Mouse (Mus musculus) gastrocnemius, postnatal 25 days (tissue): ENCODE results near the gene Cacna2d4. TPM values are rescaled to one million over a fixed set of nuclear protein-coding genes. Genes with fewer than 3 reads are reported as not detected.

Source experiments
- DNase-seq: peaks from one replicate; pipeline ENCODE4 v3.0.0; 2022
- total RNA-seq, 2 experiments: library from RNA; stranded (reverse); gene quantifications; 1 replicate in 1 of 2; 2 replicates in 1 of 2; pipeline ENCODE4 v1.2.3; 2021

Gene Cacna2d4
- total RNA-seq, 2 experiments from 2014 or later, result 1.5 to 2.3 TPM

DNA sequence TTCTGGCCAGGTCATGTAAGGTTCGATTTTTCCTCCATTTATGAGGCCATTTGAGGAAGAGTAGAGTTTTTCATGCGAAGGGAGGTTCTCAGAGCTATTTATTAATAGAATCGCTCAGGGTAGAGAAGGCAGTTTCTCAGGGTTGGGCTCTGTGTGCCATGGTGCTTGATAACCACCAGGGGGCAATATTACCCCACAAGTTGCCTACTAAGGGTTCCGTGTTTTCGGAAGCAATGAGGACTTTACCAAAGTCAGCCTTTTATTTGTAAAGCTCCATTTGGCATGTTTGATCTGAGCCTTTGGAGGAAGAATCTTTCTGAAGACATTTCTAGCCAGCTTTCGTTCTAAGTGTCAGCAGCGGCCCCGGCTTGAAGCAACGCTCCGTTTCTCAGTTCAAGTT lies 16.0 kb upstream of the Cacna2d4 start:
- no peak for DNase-seq

DNA sequence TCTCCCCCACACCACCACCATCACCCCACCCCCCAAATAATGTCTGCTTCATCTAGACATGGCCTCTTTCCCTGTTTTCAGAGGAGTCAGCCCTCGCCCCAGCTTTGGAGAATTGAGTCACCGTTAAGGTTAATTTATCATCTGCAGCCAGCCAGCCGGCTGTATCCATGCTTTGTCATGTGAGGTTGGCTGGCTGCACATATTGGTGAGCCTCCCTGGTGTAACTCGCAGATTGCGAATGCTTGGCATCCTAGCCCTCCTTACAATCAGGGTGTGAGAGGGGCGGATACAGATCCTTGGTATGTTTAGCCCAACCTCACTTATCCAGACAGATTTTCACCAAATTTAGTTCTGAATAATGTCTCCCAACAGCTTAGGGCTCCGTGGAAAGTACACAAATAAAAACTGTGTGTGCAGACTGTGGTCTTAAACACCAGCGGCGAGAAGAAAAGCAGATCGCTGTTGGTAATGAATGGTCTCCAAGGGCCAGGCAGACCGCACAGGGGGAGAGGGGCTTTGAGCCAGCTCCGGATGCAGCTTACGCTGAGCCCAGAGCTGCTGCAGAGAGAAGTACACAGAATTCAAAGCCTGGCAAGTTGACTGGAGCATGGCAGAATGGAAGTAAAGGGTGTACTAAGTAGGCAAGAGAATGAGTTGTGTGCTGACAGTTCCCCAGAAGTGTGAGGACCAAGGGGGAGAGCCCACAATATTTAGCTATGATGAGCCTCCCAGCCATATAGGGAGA lies 11.7 kb upstream of the Cacna2d4 start:
- peak; percentile 2 for DNase-seq

DNA sequence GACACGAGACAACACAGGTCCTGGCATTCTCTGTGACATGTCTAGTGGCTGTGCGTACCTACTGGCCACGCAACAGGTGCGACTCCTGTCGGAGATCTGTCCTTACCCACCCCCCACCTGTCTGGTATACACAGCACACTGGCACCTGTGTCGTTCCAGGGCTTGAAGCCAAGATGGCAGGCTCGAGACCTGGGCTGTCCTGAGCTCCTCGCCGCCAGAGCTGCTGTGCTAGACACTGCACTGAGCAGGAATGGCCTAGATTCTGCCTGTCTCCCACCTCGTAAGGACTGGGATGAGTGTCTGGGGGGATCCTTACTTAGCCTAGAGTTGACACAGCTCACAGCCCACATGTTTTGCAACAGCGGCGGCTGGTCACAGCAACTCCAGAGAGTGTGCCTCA lies 11.1 kb upstream of the Cacna2d4 start:
- peak; percentile 8 for DNase-seq

DNA sequence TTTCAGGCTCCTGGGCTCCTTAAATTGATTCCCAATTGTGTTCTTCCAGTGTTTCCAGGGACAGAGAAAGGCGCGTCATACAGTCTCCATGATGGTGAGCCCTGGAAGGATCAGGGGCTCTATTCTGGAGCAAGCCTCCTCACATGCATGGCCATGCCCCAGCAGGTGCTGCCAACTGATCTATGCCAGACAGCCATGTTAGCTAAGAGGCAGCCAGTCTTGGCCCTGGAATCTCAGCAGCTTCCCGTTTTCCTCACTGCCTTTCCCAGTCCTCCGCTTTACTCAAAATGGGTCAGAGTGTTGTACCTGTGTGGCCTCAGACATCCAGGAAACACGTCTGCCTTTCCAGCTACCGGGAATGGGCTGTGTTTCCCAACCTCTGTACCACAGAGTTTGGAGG lies 10.6 kb upstream of the Cacna2d4 start:
- peak; percentile 5 for DNase-seq

DNA sequence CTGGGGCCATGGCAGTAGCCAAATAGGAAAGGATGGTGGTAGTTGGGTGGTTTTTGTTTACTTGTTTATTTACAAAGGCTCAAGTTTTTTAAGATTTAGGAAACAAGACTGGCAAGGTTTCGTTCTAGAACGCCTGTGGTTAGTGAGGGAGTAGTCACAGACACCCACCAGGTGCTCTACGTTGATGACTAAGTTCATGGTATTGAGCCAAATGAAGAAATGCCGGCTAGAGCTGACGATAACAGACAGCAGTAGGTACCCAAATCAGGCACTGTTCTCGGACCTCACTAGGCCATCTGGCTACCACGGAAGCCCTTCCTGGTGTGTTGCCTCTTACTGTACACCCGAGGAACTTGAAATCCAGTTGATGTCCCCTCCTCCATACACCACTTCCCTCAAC lies 9.3 kb upstream of the Cacna2d4 start:
- DNase-seq, result no peak

DNA sequence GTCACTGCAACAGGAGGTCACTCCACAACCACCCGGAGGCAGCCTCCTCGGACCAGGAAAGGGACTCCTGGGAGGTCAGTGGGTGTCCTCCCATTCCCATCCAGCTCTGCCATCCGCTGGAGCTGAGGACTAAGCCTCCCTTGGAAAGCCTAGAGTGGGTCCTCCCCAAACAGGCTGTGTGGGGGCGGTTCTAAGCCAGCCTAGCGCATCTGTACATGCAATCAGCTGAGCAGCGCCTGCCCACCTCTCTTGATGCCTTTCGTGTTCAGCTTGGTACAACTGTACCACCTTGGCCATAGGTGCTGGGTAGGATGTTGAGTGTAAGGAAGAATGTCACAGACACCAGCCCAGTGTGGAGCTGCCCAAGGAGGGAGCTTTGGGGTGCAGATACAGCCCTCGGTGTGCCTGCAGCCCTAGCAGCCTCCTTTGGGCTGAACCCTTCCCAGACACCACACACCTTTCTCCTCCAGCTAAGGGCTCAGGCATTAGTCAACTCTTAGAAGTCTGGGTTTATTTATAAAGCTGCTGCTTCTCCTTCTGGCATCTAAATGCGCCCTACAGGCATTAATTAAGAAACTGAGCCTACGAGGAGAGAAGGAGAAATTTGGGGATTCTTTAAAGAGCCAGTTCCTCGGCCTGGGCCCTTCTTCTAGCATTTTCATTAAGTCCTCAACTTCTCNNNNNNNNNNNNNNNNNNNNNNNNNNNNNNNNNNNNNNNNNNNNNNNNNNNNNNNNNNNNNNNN lies 7.3 kb upstream of the Cacna2d4 start:
- no peak for DNase-seq

DNA sequence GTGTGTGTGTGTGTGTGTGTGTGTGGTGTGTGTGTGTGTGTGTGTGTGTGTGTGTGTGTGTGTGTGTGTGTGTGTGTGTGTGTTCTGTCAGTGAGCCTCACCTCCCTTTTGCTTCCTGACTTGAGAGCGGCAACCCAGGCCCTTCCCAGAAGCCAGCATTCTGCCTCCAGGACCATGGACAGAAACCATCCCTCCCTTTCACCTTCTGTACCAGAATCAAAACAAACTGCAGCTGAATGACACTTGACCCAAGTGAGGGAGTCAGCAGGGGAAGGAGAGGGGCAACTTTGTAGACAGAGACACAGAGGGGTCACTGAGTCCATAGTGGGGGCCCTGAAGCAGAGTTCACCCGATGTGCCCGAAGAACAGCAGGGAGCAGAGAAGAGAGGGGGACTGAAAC lies 3.3 kb upstream of the Cacna2d4 start:
- DNase-seq, result no peak

DNA sequence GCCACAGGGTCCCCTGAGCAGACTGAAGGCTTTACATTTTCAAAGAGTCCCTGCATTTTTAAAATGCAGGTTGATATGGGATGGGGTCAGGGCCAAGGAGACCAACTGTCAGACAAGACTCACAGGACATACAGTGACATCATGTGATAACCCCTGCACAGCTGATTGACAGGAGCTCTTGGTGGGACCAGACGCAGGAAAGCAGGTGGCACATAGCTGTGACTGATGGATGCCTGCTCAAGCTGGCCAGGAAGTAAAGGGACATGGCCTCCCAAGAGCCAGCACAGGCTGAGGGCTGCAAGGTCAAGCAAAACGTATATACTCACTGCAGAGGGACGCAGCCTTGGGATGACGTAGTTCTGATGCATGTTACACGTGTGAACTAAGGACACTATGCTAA lies 885 bp upstream of the Cacna2d4 start:
- no peak for DNase-seq

DNA sequence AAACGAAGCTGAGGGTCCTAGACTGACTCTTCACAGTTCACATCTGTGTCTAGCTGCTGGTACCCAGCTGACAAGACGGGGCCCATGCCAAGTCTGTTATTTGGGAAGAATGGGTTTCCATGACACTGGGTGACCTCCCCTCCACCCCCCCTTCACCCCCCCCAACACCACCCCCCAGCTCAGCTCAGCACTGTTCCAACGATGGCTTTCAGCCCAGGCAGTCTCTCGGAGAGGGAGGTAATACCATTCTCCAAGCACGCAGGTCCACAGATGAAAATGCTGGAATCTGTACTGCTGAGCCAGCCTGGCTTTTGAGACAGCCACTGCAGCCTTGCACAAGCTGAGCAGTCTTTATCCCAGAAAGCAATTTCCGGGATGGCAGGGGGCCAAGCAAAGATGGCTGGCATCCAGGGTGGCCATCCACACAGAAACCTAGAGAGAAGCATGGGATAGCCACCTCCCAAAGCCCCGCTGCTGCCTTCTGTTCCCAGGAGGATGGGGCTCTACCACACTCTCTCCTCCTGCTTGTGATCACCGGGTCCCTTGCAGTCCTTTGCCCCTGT lies 1.2 kb downstream of the Cacna2d4 start:
- no peak for DNase-seq

DNA sequence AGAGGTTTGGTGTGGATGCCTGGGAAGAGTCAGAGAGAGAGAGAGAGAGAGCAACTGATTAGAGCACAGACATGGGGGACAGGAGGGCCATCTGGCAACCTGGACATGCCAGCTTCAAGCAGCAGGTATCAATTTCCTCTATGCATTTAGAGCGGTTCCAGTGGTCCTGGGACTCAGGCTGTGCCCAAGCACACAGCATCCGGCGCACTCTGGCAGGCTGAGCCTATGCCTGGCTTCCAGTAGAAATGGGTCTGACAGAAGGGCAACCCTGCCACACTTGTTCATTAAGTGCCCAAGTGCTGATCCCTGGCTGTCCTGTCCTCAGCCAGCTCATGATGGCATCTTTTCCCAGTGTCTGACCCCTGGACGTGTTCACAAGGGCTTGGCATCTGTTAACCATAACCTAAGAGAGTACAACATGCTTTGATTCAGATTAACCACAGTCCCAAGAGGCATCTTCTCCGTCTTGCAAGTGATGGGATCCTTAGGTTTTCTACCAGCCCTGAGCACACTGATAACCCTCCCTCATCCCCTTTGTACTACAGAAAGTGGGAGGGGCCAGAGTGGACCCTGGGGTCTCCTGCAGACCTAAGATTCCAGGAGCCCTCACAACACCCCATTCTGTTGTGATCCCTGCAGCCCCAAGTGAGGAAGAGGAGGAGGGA lies 3.1 kb downstream of the Cacna2d4 start:
- DNase-seq, result no peak

DNA sequence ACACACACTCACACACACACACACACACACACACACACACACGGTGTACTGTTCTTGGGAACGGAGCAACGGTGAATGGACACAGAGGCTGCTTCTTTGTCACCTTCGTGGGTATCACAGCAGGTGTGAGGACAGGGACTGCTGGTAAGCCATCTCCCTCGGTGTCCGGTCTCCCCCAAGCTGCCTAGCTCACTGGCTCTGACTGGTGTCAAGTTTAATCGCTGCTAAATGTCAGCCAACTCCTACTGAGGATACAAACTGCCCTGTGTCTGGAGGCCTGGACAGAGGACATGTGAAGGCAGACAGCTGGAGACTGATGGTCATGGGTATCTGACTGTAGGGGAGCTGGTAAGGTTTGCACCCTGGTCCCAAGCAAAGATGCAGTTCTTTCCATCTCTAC lies 3.9 kb downstream of the Cacna2d4 start:
- peak; percentile 53 for DNase-seq

DNA sequence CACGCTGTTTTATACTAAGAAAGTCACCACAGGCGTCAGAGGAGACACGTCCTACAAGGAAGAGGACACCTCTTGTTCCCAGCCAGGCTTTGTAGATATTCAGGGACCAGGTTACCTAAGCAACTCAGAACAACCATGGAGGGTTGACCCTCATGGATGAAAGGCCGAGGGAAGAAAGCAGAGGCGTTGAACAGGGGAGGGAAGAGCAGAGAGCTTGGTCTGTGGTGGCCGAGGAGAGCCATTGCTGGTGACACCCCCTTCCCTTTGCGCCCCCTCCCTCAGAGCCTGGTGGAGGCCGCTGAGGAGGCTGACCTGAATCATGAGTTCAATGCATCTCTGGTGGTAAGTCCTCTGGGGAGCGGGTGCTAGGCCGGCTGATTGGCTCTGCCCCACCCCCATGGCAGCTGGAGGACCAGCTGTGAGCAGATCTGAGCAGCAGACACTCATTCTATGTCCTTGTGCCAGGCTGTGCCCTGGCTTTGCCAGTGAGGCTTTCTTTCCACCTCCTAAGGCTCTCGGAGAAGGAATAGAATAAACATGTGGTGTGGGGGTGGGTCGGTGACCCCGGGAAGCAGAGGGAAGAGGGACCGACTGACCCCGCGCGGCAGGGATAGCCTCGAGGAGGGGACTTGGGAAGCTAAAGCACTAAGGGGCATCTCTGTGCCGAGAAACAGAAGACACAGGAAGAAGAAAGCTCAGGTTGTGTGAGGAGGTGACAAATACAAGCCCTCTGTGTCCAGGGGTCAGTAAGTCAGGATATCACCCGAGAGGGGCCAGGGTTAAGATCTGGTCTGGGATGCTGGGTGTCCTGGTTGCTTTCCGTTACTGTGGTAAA lies 4.8 kb downstream of the Cacna2d4 start:
- DNase-seq, result no peak

DNA sequence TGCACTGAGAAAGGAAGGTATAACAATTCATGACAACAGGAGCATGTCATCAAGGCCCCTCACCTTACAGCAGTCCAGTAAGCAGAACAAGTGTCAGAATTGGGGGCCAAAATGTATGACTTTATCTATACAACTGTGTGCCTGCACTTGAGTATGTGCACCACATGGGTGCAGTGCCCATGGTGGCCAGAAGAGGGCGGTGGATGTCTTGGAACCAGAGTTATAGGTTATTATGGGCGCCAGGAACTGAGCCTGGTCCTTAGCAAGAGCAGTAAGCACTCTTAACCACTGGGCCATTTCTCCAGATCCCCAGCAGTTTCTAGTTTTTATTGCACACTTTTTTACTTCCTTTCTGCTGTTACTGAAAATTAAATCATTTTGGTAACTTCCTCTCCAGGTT lies 9.8 kb downstream of the Cacna2d4 start:
- no peak for DNase-seq

DNA sequence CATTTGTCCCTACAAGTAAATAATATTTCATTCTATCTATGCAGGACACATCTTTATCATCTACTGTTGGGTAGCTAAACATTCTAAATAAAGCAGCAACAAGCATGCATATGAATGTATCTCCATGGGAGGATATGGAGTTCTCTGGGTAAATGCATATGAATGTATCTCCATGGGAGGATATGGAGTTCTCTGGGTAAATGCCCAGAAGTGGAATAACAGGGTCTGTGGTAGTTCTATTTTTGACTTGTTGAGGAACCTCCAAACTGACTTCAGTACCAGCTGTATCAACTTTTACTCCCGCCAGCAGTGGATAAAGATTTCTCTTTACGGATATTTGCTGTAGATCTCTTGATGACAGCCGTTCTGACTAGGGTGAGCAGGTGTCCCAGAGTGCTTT lies 12.3 kb downstream of the Cacna2d4 start:
- no peak for DNase-seq

DNA sequence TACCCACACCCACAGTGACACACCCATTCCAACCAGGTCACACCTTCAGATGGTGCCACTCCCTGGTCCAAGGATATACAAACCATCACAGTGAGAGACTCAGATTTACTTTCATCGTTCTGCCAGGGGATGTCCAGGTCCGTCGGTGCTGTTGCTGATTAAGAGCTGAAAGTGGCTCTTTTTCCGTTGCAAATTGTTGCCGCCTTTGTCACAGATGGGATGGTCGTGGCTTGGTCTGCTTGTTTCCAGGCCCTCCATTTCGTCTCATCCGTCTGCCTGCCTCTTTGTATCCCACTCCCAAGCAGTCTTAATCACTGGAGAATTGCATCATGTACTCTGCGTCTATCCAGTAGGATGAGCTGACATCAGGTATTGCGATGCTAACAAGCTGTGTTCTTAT lies 13.4 kb downstream of the Cacna2d4 start:
- DNase-seq, result no peak

DNA sequence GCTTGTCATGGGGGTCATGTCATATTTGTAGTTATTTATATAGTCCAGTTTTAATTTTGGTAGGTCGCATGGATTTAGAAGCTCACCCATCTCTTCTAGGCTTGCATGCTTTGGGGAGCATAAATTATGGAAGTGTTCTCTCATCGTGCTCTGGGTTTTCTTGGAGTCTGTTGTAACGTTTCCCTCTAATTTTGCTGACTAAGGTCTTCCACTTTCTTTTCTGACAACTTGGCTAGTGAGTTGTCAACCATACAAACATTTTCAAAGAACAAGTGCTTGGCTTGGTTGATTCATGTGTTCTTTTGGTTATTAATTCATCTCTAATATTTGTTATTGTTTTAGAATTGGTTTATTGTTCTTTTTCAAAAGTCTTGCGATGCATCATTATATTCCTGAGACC lies 15.4 kb downstream of the Cacna2d4 start:
- no peak for DNase-seq

DNA sequence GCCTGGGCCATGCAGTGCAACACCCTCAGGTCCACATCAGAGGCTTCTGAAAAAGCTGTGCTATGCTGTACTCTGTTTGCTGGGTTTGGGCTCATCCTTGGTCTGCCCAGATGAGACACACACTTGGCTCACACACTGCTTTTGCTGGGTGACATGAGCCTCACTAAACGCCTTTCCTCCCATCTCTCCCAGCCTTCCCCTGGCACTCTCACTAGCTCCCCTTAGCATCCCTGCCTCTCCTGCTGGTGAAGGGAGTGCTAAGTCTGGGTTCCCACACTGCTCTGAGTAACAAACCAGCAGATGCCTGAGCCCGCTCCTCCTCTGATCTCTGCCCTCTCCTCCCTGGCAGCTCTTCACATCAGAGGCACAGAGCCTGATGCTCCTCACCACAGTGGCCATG lies 40.4 kb downstream of the Cacna2d4 start:
- no peak for DNase-seq

DNA sequence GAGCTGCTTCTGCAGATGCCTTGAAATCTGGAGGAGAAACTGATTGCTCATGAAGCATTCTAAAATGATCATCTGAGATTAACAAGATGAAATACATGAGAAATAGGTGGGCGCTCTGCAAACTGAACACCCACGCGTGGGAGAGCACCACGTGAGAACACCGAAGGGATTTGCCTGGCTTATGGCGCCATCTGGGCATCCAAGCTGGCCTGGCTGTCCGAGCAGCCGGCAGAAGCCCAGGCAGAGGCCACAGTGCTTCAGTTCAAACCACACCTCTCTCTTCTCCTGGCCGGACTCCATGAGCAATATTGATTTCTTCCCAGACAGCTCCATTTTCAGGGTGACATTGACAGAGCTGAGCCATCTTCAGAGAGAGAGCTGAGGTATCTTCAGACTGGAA lies 44.4 kb downstream of the Cacna2d4 start:
- DNase-seq, result no peak

DNA sequence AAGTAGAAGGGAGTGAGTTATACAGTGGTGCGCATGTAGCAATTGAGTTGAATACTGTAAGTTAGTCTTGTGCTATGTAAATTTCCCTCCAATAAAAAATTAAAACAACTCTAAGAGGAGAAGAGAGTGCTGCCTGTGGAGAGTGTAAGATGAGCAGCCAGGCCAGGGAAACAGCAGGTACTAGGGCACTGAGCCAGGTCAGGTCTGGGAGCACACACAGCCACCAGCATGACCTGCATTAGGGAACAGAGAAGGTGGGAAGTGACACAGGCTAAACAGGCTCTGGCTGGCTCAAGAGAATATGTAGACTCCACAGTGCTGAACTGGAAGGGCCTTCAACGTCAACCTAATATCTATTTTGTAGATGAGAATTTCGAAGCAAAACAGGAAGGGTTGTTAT lies 65.0 kb downstream of the Cacna2d4 start:
- DNase-seq, result no peak

DNA sequence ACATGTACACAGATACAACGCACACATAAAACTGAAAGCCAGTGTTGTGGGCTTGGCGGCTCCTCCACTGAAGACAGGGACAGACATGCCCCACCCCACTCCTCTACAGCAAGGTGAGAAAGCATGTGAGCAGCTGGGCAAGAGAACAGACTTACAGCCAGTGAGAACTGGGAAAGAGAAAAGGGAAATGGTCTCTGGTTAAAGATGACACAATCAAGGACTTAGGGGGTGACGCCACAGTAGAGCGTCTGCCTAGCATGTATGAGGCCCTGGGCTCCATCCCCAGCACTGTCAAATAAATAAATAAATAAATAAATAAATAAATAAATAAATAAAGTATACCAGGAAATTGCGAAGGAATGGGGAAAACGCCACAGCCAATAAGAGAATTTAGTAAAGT lies 67.0 kb downstream of the Cacna2d4 start:
- DNase-seq, result no peak

DNA sequence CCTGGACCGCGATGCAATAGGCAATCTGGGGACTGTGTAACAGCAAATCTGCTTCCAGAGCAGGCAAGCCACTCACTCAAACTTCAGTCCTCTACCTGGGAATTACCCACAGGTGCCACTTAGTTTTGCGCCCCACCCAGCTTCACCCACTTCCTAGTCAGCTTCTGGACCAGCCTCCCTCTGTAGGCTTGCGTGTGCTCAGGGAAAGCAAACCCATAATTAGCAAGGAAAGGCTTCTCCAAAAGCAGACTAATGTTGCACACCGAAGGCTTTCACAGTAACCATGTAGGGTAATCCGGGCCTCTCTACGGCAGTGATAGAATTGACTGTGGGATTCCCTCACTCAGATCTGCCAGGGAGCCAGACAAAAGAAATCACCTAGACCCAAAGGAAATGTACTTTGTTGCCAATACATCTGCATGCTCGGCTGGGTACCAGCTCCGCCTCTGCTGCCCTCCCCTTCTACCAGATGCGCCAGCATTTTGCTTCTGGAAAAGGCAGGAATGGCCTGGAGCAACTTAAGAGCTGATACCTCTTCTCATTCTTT lies 71.6 kb downstream of the Cacna2d4 start:
- DNase-seq, result no peak

DNA sequence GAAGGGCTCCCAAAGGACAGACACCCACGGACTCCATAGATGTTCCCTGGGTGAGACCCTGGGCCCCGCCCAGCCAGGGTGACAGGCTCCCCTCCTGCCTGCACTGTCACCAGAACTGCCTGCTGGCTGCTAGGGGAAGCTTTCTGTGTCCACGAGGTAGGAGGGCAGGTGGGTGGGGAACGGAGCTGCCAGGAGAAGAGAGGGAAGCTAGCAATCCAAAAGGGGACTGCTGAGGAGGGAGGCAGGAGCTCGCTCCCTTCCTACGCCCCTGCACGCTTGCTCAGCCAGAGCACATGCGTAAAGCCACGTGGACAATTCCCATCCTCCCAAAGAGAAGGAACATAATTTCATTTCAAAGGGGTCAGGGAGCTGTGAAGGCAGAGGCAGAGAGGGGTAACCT lies 73.8 kb downstream of the Cacna2d4 start:
- no peak for DNase-seq
